Mouse (Mus musculus): ENCODE results near the gene Cox10.
A peak's percentile ranks its signal among the peaks of the same experiment; 100 is the strongest.

Cox10 gene

DNA sequence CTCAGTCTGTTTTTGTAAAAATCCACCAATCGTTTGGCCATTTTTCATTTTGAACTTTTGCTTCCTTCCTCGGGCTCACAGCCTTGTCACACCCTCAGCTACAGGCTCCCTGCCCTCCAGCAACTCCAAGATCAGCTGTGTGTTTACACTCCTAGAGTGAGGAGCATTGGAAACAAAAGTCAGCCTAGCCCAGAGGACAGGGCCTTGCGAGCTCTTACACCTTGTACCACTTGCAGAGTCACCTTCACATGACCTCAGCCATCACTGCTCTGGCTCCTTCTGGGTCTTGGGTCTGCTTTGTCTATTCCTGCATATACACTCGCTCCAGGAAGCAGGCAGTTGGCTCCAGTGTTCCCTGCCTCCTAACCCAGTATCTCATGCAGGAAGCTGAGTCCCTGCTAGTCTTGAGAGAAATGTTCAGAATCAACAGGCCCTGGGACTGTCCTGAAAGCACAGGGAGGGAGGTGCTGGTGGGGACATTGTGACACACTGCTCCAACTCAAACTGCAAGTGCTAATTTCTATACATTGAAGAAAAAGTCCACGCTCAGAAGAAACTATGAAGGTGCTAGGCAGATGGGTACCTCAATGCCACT lies 79.0 kb downstream of the Cox10 start:
- peak; percentile 6 for DNase-seq (ENCODE audit: low read depth)

DNA sequence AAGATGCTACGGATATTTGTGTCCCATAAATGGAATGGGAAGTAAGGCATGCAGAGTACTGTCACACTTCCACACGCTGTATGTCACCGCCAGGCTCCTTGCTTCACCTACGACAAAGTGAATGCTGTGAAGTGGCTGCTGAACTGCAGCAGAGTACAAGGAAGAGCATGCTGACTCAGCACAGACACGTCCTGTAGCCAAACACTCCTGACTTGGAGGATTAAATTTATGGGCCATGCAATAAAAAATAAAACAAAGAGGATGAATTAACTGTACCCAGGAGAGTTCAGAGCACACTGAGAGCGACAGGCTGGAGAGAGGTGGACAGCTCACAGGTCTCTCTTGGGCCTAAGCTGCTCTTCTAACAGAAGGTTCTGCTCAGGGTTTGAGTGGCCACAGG lies 79.8 kb downstream of the Cox10 start:
- no peak for DNase-seq (ENCODE audit: low read depth)

DNA sequence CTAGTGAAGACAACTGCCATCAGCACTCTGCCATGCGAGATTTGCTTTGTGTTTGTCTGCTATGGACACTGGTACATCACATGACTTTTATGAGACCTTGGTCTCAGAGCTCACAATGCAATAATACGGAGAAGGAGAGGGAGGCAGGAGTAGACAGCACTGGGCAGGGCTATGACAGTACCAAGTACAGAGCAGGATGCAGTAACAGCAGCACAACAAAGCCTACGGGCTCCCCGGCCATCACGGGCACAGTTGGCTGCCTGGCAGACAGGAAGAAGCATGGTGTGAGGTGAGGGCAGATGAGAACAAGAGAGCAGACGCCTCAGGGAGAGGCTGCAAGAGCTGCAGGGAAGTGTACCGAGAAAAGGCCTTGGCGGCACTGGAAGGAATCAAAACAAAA lies 87.3 kb downstream of the Cox10 start:
- DNase-seq (ENCODE audit: low read depth), result no peak

DNA sequence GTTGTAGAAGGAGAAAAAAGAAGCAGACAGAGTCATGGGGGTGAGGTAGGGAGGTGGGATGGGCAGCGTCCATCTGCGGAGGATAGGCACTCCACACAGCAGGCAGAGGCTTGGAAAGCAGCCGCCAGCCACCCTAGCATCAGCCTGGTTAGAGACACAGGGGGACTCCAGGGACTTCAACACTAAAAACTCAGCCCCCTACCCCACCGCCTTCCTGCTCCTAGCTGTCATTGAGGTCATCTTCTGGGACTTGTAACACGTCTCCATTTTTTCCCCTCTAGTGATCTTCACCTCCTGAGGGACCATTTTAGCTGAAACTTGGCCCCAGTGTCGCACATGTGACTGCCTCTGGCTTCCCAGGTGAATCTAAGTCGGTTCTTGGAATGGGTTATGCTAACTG lies 88.5 kb downstream of the Cox10 start:
- DNase-seq (ENCODE audit: low read depth), result no peak

DNA sequence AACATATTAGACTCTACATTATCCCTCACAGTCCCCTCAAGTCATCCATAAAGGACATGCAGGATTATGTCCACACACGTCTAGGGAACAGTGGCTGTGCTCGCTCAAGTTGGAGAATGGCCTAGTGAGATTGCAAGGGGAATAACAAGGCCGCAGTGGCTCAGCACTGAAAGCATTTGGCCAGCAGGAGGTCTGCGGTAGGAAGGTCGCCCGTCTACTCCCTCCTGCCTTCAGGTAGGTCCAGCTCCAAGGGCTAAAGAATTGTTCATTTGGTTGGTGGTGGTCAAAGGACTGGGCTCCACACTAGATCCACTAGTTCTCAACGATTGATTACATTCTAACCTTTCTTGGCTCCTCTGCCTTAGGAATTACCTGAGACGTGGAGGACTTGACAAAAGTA lies 89.0 kb downstream of the Cox10 start:
- DNase-seq (ENCODE audit: low read depth), result no peak

DNA sequence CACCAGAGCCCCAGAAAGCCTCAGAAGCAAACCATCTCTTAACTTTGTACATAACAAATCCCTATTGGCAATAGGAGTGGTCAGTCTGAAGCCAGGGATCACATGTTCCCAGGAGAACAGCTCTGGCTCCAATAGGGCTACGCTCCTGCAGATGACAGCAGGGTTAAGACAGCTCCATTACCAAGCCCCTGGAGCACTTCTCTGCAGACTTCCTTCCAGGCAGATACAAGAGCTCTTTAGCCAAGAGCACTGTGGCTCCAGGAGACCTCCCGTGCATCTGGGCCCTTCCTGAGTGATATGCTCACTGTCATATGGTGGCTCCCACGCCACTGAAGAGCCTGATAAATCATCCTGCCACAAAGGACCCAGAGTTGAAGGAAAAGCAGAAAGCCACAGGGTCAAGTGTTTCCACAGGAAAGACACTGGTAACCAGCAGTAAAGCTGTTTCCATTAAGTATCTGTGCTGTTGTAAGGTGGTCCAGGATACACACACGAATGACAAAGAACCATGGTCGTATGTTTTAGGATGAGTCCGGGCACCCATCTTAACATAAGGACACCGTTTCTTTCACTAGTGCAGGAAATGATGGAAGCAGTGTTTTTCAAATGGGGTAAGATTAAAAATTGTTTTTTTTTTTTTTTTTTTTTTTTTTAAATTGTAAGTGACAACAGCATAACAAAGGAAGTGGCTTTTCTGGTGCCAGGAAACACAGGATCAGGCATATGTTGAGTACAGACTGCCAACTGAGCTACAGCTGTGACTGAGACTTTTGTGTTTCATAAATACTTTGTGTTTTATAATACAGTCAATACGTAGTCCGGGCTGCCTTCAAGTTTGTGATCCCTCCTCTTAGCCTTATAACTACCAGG lies 90.0 kb downstream of the Cox10 start:
- no peak for DNase-seq (ENCODE audit: low read depth)

DNA sequence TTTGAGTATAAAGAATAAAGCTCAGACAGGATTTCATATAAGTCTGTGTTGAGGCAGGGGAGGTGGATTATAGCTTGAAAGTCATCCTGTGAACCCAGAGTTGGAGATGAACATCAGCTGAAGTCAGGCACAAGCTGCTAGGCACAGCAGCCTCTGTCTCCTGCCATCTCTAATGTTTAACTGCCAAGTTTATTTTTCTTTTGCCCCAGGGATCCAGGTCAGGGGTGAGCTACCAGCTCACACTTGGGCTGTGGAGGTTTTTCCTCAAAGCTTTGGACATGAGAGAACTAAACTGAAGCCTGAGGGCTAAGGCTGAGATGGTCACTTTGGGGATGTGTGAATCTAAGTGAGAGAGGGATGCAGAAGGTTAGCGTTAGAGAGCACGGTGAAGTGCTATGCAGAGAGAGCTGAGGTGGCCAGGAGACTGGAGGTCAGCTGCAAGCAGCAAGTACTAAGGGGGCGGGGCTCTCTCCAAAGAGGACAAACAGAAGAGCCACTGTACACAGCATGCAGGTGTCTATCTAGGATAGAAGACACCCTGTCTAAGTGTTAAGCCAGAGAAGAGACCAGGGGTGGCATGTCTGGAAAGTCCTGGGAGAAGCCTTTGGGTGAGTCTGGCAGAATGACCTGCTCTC lies 91.1 kb downstream of the Cox10 start:
- DNase-seq (ENCODE audit: low read depth), result no peak

DNA sequence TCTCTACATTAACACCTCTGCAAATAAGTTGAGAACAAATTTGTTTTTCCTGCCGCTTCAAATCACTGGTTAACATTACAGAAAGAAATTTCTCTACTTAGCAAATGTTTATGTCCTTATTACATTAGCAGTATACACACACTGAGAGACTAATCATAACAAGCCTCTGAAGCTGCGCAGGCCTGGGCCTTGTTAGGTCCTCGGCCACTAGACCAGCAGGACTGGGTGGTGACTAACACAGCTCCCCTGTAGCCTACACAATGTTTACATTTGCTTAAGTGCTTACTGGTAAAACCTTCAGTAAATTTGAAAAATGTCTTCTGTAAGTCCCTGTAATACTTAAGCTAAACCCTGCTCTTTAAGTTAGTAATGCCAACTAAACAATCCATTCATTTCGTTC lies 92.6 kb downstream of the Cox10 start:
- DNase-seq (ENCODE audit: low read depth), result no peak

DNA sequence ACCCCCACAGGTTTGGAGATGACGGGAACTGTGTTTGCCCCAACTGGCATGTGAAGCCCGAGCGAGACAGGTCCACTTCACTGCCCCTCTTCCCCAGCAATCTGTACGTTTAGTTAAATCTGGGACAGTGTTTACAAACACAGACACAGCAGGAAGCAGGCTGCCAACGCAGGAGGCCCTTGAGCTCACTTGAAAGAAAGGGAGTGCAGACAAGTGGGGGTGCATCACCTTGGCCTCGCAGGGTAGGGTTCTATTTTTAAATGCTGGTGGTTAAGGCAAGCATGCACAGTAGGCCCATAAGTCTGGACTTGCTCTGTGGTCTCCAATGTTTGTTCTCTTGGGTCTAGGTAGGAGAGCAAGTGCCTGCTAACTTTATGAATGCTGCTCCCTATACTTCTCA lies 93.8 kb downstream of the Cox10 start:
- DNase-seq (ENCODE audit: low read depth), result no peak

DNA sequence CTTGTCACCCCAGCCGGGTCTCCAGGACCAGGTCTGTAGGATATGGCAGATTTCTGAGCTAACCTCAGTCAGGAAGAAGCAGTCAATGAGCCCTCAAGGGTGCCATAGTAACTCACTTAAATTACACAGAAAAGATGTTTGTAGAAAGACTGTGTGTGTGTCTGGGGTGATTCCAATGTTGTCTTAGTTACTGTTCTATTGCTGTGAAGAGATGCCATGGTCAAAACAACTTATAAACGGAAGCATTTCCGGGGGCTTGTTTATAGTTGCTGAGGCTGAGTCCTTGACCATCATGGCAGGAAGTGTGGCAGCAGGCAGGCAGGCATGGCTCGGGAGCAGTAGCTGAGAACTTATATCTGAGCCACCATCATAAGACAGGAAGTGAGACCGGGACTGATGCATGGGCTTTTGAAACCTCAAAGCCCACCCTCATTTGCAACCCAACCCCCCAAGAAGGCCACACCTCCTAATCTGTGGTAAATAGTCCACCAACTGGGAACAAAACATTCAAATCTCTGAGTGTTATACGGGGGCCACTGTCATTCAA lies 94.6 kb downstream of the Cox10 start:
- no peak for DNase-seq (ENCODE audit: low read depth)

DNA sequence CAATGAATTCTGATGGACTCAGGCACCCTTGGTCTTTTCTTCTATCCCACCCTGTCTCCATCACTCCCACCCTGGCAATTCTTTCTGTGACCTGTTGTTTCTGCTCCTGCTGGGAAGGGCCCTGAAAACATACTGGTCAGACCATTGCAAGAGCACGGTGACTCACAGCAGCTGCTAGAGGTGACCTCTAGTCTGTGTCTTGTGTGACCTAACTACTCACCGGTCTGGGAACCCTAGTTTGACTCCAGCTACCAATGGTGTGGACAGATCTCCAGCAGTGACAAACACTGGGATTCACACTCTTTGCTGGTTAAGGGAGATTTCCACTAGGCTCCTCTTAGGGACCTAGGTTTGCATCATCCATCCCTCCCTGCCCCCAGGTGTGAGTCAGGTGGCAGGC lies 101.5 kb downstream of the Cox10 start:
- DNase-seq (ENCODE audit: low read depth), result peak; percentile 23

DNA sequence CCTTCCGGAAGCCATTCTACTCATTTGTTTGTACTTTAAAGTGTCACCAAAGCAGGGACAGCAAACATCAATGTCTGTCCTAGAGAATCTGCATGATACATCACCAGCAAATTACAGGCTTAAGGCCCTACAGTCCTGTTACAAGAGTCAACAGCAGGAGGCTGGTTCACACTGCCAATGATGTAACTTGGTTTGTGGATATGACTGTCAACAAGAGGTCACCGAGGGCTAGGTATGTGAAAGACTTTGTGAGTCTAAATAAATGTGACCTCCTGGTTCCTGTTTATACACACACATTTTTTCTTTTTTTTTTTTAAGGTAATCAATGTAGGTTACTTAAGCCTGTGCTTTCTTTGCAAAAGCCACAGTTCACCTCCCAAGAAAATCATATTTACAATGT lies 102.5 kb downstream of the Cox10 start:
- DNase-seq (ENCODE audit: low read depth), result no peak

DNA sequence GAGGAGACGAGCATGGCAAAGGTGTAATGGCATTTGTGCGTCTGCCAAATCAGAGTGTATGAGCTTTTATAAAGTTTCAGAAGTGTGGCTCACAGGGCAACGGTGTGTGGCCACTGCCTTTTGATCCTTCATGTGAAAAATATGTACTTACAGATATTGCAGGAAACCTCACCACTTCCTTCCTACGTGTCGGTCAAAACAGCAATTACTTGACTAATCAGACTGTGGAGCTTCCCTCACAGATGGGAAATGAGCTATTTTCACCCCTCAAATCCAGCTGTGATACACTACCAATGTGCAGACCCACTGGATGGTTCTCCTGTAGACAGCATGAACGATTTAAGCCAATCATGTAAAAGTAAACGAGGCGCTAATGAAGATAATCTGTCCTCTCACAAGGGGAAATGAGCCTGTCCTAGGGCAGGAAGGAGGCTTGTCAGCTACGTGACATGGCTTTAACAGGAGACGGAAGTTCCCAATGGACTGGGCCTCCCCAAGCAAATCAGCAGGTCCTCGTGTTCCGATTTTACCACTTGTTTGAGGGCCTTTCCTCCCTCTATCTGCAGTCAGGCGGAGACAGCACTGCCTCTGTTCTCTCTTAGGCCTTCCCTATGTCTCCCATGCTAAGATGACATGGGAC lies 103.9 kb downstream of the Cox10 start:
- DNase-seq (ENCODE audit: low read depth), result no peak

DNA sequence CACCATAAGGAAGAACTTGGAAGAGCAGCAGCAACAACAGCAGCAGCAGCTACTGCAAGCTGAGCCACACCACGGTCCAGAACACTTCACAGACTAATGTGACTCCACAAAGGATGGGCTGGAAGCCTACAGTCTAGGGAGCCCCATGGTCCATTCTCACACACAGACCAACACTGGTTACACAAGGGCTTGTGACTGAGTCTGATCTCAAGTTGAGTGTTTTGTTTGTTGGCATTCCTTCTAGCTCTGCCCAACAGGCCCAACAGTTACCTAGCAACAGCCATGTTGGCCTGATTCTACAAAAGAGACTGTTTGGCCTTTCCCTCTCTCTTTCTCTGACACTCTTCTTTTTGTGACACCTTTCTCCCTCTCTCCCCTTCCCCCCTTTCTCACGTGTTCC lies 105.3 kb downstream of the Cox10 start:
- DNase-seq (ENCODE audit: low read depth), result peak; percentile 23

DNA sequence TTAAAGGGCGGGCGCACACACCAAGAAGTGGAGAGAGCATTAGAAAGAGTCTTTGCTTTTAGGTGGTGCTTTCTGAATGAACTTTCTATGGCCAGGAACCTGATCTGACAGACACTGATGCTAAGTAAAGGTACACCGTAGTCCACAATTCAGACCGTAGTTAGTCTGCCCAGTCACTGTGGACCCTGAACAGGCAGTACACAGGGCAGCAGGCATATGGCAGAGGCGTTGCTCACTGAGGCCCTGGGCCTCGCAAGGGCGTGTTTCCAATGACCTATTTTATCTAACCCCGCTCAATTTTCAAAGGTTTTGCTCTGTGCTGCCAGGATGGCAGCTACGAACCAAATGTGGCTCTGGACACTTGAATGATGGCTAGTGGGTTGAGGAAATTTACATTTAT lies 107.8 kb downstream of the Cox10 start:
- no peak for DNase-seq (ENCODE audit: low read depth)

DNA sequence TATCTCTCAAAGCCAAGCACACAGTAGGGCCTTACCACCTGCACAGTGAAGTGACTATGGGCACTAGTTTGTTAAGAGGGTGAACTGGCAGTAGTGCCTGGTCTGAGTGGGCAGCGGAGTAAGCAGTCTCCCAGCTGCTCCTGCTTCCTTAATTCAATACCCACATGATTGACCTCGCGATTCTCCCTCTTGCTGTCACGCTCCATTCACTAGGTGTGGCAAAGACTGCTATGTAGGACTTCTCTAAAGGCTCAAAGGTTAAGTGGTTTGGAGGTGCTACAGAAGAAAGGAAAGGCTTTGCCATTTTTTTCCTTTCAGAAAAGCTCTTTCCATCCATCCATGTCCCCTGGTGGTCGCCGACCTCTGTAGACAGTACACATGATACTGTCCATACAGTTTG lies 108.5 kb downstream of the Cox10 start:
- no peak for DNase-seq (ENCODE audit: low read depth)

DNA sequence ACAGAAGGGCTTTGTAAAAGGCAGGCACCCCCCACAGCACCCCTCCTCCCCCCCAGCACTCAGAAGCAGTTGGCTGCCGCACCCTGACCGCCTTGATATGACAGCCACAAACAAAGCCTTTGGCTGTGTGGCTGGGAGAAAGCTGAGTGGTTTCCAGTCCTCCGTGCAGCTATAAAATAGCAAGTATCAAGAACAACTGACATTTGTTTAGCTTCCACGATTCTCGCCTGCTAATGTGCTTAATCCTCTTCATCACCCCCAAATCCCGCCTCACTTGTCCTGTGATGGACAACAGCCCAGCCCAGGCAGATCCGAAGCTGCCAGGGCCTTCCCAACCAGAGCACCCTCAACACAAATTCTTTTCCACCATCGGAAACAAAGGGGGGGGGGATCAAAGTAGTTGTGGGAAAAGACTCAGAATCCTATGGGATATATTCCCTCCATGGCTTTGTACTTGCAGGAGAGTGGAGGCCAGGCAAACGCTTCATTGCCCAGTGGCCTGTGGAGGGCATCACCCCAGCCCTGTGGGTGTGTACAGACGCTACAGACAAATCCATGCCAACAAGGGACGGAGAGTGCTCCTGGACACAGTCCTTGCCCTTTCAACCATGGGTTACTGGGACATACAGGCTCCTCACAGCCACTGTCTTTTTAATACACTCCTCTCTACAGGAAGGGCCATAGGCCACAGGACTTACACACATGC lies 109.9 kb downstream of the Cox10 start:
- DNase-seq (ENCODE audit: low read depth), result no peak

DNA sequence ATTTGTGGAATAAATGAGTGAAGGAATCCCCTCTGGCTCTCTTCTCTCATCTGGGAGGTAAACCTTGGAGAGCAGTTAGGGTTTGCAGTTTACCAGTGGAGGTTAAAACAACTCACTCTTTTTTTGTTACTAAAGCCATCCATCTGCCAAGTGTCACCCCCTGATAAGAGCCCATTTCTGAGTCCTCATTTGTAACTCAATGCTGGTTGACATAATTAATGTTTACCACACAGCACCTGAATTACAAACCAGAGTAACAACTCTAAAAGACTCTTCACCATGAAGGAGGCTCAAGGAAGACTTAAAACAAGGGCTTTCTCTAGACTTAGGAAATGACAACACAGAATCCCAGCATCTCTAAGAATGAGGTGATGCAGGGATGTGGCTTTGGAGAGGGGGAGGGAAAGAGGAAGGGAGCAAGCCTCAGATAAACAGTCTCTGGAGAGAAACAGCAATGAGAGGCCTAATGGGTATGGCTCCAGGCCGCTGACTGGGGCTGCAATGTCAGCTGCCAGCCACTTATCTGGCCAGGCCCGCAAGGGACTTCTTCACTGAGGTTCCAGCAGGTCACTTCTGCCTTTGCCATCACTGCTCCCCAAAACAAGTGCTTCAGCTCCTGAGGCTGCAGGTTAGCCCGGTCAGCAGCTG lies 110.8 kb downstream of the Cox10 start:
- DNase-seq (ENCODE audit: low read depth), result no peak

DNA sequence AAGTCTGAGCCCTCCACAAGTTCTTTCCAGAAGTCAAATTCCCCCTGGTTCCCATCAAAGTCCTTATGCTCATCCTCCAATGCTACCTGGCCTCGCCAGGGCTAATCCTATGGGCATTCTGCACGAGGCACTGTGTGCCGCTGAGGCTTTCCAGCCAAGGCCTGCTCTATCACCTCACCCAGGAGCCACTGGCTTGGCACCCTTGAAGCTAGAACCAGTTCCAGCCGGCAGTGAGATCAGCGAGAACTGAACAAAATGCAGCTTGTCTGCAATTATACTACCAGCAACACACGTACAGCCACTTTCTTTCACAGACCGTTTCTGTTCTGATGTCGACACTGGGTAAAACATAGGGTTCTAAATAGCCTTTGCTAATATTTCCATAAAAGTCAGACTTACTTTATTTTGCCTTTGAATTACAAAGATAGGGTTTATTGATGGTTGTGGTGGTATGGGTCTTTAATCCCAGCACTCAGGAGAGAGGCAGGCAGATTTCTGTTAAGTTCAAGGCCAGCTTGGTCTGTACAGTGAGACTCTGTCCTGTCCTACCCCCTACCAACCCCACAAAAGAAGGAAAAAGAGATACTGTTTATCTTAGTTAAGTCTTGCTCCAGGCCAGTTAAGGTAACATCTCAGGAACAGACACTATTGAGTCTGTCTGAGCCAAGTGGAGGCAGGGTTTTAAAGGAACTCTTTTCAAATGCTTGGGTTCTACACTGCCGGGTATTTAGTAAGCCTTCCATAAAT lies 111.5 kb downstream of the Cox10 start:
- no peak for DNase-seq (ENCODE audit: low read depth)

DNA sequence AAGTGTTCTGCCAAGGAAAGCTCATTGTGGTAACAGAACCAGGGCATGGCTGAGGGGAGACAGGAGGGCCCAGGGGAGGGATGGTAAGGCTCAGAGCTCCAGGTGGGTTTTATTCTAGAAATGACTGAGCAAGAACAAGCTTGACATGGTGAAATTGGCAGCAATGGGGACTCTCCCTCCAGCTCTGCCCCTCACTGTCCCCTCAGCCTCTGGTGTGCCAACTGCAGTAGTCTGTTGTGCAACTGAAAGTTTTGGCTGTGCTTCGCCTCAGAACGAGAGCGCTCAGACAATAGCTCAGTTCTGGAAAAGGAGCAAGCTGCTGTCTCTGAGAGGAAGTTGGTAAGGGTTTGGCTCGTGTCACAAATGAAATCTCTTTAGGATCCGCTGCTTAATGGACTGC lies 113.8 kb downstream of the Cox10 start:
- peak; percentile 12 for DNase-seq (ENCODE audit: low read depth)

DNA sequence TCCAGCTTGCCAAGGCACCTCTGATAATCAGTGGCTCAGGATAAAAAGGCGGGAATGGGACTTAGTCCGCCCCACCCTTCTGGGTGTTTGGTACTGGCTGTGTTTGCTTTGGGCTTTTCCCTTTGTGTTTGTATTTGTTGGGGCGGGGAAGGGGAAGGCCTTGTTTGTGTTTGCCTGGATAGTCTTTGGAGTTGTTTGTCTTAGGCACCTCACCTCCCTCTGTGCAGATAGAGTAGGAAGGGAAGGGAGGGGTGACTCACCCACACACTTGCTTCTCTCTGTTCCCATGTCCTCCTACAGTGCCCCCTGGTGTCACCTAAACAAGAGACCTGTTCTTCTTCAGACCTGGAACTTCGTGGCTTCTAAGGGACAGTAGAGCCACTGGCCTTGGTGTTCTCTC lies 122.1 kb downstream of the Cox10 start:
- DNase-seq (ENCODE audit: low read depth), result peak; percentile 29
